Mouse (Mus musculus): Measurements from ENCODE around the gene Ceacam12.
"Not testable (repeated sequence)": the region's sequence is repeated elsewhere in the genome, so short reads cannot be mapped to it uniquely, and the experiment has no call there.

Gene Ceacam12

GRCm38 (mm10) chr7:18065629-18066028 is at the start of gene Ceacam12:
TSS of gene Ceacam12 (plus strand) at chr7:18065929.
- no peak for DNase-seq (ENCODE audit: low spot score in 2 of 2)

DNA sequence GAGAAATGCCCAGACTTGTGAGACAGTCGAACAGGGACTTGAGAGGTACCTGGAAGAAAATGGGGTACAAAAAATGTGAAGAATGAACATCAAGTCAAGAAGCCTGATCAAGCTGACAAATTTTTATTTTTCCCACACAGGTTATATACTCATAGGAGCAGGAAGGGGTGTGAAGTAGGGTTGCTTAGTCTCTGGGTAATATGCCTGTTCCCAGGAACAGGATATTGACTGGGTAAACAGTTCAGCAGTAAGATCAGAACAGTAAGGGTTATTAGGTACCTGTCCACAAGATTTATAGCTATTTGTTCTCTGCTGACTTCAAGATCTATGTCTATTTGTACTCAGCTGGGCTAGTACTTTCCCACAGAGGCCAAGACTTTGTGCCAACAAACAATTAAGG is 8.1 kb downstream of the Ceacam12 start:
- DNase-seq (ENCODE audit: low spot score in 2 of 2) = not testable (repeated sequence)

- no peak for DNase-seq (ENCODE audit: low spot score in 2 of 2)
Observed at GRCm38 (mm10) chr7:18100785-18101184, 35.1 kb downstream of the Ceacam12 start.

Measured in spleen, postnatal 10 days (tissue).